Mouse (Mus musculus): ENCODE measurements around the gene Tmco2. TPM values are rescaled to one million over a fixed set of nuclear protein-coding genes. Genes with fewer than 3 reads are reported as not detected.

The Tmco2 gene
- polyA plus RNA-seq (2015; fragmentation: Nextera tagmentation; extraction: Ambion mirVana), result not detected in 2 replicates

- no peaks in the 10 kb centered on the region for H3K4me1 ChIP-seq (ENCODE audit: control insufficient read depth, insufficient read depth, low read length)
- WGBS, result 93% methylated on average over 2 of the region's 2 CpGs
- no peak within 1 kb of the TSS for H3K4me3 ChIP-seq (replicated peaks; ENCODE audit: low read length)
These were observed at the start of gene Tmco2 for GRCm38 (mm10) chr4:121109126-121109525. Tmco2 (minus strand) TSS chr4:121109226.

GRCm38 (mm10) chr4:121103304-121103703, 5.7 kb downstream of the Tmco2 start:
- WGBS, result 86% methylated on average over 4 of the region's 4 CpGs
- Histone ChIP-seq H3K4me3 (replicated peaks; ENCODE audit: low read length) (no peak overlapping the region), H3K9me3 (replicated peaks; ENCODE audit: control insufficient read depth, low read length) (no peaks in the 10 kb centered on the region), H3K27me3 (ENCODE audit: control insufficient read depth, insufficient read depth, low read length) (no peaks in the 10 kb centered on the region), H3K9ac (ENCODE audit: low read length) (no peak overlapping the region), H3K27ac (ENCODE audit: low read length) (no peak overlapping the region), H3K4me1 (ENCODE audit: control insufficient read depth, insufficient read depth, low read length) (no peaks in the 10 kb centered on the region), H3K36me3 (ENCODE audit: control insufficient read depth, insufficient read depth, low read length) (no peaks in the 10 kb centered on the region), H3K4me2 (ENCODE audit: low read depth, low read length) (no peak overlapping the region)
- no peak for ATAC-seq (ENCODE audit: insufficient read depth, low FRiP score)

More at GRCm38 (mm10) chr4:121109126-121109525, at the start of gene Tmco2:
- Histone ChIP-seq H3K9me3 (replicated peaks; ENCODE audit: control insufficient read depth, low read length) (no peaks in the 10 kb centered on the region), H3K27me3 (ENCODE audit: control insufficient read depth, insufficient read depth, low read length) (no peaks in the 10 kb centered on the region), H3K4me2 (ENCODE audit: low read depth, low read length) (no peak within 1 kb of the TSS), H3K36me3 (ENCODE audit: control insufficient read depth, insufficient read depth, low read length) (no peaks in the 10 kb centered on the region), H3K9ac (ENCODE audit: low read length) (no peak within 1 kb of the TSS), H3K27ac (ENCODE audit: low read length) (no peak within 1 kb of the TSS)
- no peak for ATAC-seq (ENCODE audit: insufficient read depth, low FRiP score)

- Histone ChIP-seq H3K27ac (ENCODE audit: low read length) (peak within 1 kb of the TSS; percentile 50), H3K27me3 (ENCODE audit: control insufficient read depth, insufficient read depth, low read length) (no peaks in the 10 kb centered on the region), H3K9me3 (replicated peaks; ENCODE audit: control insufficient read depth, low read length) (no peaks in the 10 kb centered on the region), H3K9ac (ENCODE audit: low read length) (peak within 1 kb of the TSS; percentile 75), H3K36me3 (ENCODE audit: control insufficient read depth, insufficient read depth, low read length) (peaks cover 6% of the 10 kb centered on the region), H3K4me3 (replicated peaks; ENCODE audit: low read length) (peak within 1 kb of the TSS; percentile 86), H3K4me2 (ENCODE audit: low read depth, low read length) (peak within 1 kb of the TSS; percentile 66), H3K4me1 (ENCODE audit: control insufficient read depth, insufficient read depth, low read length) (peaks cover 4% of the 10 kb centered on the region)
- under 1% methylated on average over 39 of the region's 39 CpGs for WGBS
- ATAC-seq (ENCODE audit: insufficient read depth, low FRiP score), result peak; percentile 86
These were observed 11.2 kb downstream of the Tmco2 start, which contains the start of gene Zmpste24 for GRCm38 (mm10) chr4:121097650-121098378. Zmpste24 (minus strand) TSS chr4:121098241.

- no peak overlapping the region for H3K9ac ChIP-seq (ENCODE audit: low read length)
- no peak for ATAC-seq (ENCODE audit: insufficient read depth, low FRiP score)
- H3K27me3 ChIP-seq (ENCODE audit: control insufficient read depth, insufficient read depth, low read length), result no peaks in the 10 kb centered on the region
- no peak overlapping the region for H3K4me3 ChIP-seq (replicated peaks; ENCODE audit: low read length)
- no peak overlapping the region for H3K4me2 ChIP-seq (ENCODE audit: low read depth, low read length)
- 89% methylated on average over 4 of the region's 4 CpGs for WGBS
- H3K27ac ChIP-seq (ENCODE audit: low read length), result no peak overlapping the region
- peaks cover 13% of the 10 kb centered on the region for H3K36me3 ChIP-seq (ENCODE audit: control insufficient read depth, insufficient read depth, low read length)
- no peaks in the 10 kb centered on the region for H3K9me3 ChIP-seq (replicated peaks; ENCODE audit: control insufficient read depth, low read length)
- H3K4me1 ChIP-seq (ENCODE audit: control insufficient read depth, insufficient read depth, low read length), result no peaks in the 10 kb centered on the region
These were observed 18.8 kb downstream of the Tmco2 start for GRCm38 (mm10) chr4:121090211-121090610.

- Histone ChIP-seq H3K9ac (ENCODE audit: low read length) (no peak overlapping the region), H3K27ac (ENCODE audit: low read length) (no peak overlapping the region), H3K27me3 (ENCODE audit: control insufficient read depth, insufficient read depth, low read length) (no peaks in the 10 kb centered on the region), H3K9me3 (replicated peaks; ENCODE audit: control insufficient read depth, low read length) (no peaks in the 10 kb centered on the region), H3K4me2 (ENCODE audit: low read depth, low read length) (no peak overlapping the region), H3K36me3 (ENCODE audit: control insufficient read depth, insufficient read depth, low read length) (0 out of 2 replicates have a peak, but pooled peaks cover 7% of the 10 kb centered on the region), H3K4me3 (replicated peaks; ENCODE audit: low read length) (no peak overlapping the region), H3K4me1 (ENCODE audit: control insufficient read depth, insufficient read depth, low read length) (no peaks in the 10 kb centered on the region)
- no peak for ATAC-seq (ENCODE audit: insufficient read depth, low FRiP score)
- 89% methylated on average over 2 of the region's 2 CpGs for WGBS
These were observed 20.3 kb downstream of the Tmco2 start for GRCm38 (mm10) chr4:121088696-121089095.

- no peak overlapping the region for H3K27ac ChIP-seq (ENCODE audit: low read length)
- H3K27me3 ChIP-seq (ENCODE audit: control insufficient read depth, insufficient read depth, low read length), result no peaks in the 10 kb centered on the region
- ATAC-seq (ENCODE audit: insufficient read depth, low FRiP score), result no peak
- no peaks in the 10 kb centered on the region for H3K9me3 ChIP-seq (replicated peaks; ENCODE audit: control insufficient read depth, low read length)
- H3K4me2 ChIP-seq (ENCODE audit: low read depth, low read length), result no peak overlapping the region
- peaks cover 5% of the 10 kb centered on the region; the same call in 1 of the 2 replicates for H3K36me3 ChIP-seq (ENCODE audit: control insufficient read depth, insufficient read depth, low read length)
- H3K9ac ChIP-seq (ENCODE audit: low read length), result no peak overlapping the region
- H3K4me3 ChIP-seq (replicated peaks; ENCODE audit: low read length), result no peak overlapping the region
- H3K4me1 ChIP-seq (ENCODE audit: control insufficient read depth, insufficient read depth, low read length), result no peaks in the 10 kb centered on the region
These were observed 24.5 kb downstream of the Tmco2 start for GRCm38 (mm10) chr4:121084506-121084905.

- Histone ChIP-seq H3K36me3 (ENCODE audit: control insufficient read depth, insufficient read depth, low read length) (peaks cover 17% of the 10 kb centered on the region; the same call in 1 of the 2 replicates), H3K9ac (ENCODE audit: low read length) (no peak overlapping the region), H3K4me2 (ENCODE audit: low read depth, low read length) (no peak overlapping the region), H3K4me1 (ENCODE audit: control insufficient read depth, insufficient read depth, low read length) (no peaks in the 10 kb centered on the region), H3K27ac (ENCODE audit: low read length) (no peak overlapping the region), H3K9me3 (replicated peaks; ENCODE audit: control insufficient read depth, low read length) (no peaks in the 10 kb centered on the region), H3K27me3 (ENCODE audit: control insufficient read depth, insufficient read depth, low read length) (no peaks in the 10 kb centered on the region), H3K4me3 (replicated peaks; ENCODE audit: low read length) (no peak overlapping the region)
- WGBS, result 85% methylated on average over 1 of the region's 1 CpGs
- ATAC-seq (ENCODE audit: insufficient read depth, low FRiP score), result no peak
These were observed 28.6 kb downstream of the Tmco2 start for GRCm38 (mm10) chr4:121080395-121080794.

- Histone ChIP-seq H3K27ac (ENCODE audit: low read length) (no peak overlapping the region), H3K36me3 (ENCODE audit: control insufficient read depth, insufficient read depth, low read length) (peaks cover 15% of the 10 kb centered on the region; the same call in 1 of the 2 replicates), H3K4me2 (ENCODE audit: low read depth, low read length) (no peak overlapping the region), H3K4me3 (replicated peaks; ENCODE audit: low read length) (no peak overlapping the region), H3K9me3 (replicated peaks; ENCODE audit: control insufficient read depth, low read length) (no peaks in the 10 kb centered on the region), H3K9ac (ENCODE audit: low read length) (no peak overlapping the region), H3K4me1 (ENCODE audit: control insufficient read depth, insufficient read depth, low read length) (no peaks in the 10 kb centered on the region), H3K27me3 (ENCODE audit: control insufficient read depth, insufficient read depth, low read length) (no peaks in the 10 kb centered on the region)
- ATAC-seq (ENCODE audit: insufficient read depth, low FRiP score), result no peak
- 48% methylated on average over 3 of the region's 3 CpGs for WGBS
These were observed 30.9 kb downstream of the Tmco2 start for GRCm38 (mm10) chr4:121077915-121078646.

- WGBS, result 89% methylated on average over 4 of the region's 4 CpGs
- no peak overlapping the region for H3K4me2 ChIP-seq (ENCODE audit: low read depth, low read length)
- H3K27me3 ChIP-seq (ENCODE audit: control insufficient read depth, insufficient read depth, low read length), result no peaks in the 10 kb centered on the region
- peaks cover 15% of the 10 kb centered on the region; the same call in 1 of the 2 replicates for H3K36me3 ChIP-seq (ENCODE audit: control insufficient read depth, insufficient read depth, low read length)
- no peak overlapping the region for H3K27ac ChIP-seq (ENCODE audit: low read length)
- no peak overlapping the region for H3K4me3 ChIP-seq (replicated peaks; ENCODE audit: low read length)
- no peak for ATAC-seq (ENCODE audit: insufficient read depth, low FRiP score)
- no peaks in the 10 kb centered on the region for H3K4me1 ChIP-seq (ENCODE audit: control insufficient read depth, insufficient read depth, low read length)
- no peaks in the 10 kb centered on the region for H3K9me3 ChIP-seq (replicated peaks; ENCODE audit: control insufficient read depth, low read length)
- H3K9ac ChIP-seq (ENCODE audit: low read length), result no peak overlapping the region
These were observed 34.8 kb downstream of the Tmco2 start for GRCm38 (mm10) chr4:121074250-121074649.
